Mouse (Mus musculus) megakaryocyte, adult 5-6 weeks (primary cell): ENCODE measurements around the gene Exoc5. TPM values are rescaled to one million over a fixed set of nuclear protein-coding genes. Genes with fewer than 3 reads are reported as not detected.

Experiments
- ATAC-seq: 2 replicates; pipeline ENCODE4 v1.8.0; 2016; ENCODE audit warnings: mild to moderate bottlenecking, inconsistent platforms; ENCODE audit not compliant: poor library complexity, severe bottlenecking
- total RNA-seq, 2 experiments: library from RNA; stranded (forward) in 1 of 2; stranded (reverse) in 1 of 2; fragments of 153-499, 151-499 nt in 1 of 2; fragments of 221-1000, 200-1000 nt in 1 of 2; gene quantifications; 2 replicates each; pipeline versions ENCODE4 v1.2.3 to v1.2.4; 2015 to 2017

Exoc5 gene
- total RNA-seq, 2 experiments from 2014 or later, result 38.2 to 103 TPM

DNA sequence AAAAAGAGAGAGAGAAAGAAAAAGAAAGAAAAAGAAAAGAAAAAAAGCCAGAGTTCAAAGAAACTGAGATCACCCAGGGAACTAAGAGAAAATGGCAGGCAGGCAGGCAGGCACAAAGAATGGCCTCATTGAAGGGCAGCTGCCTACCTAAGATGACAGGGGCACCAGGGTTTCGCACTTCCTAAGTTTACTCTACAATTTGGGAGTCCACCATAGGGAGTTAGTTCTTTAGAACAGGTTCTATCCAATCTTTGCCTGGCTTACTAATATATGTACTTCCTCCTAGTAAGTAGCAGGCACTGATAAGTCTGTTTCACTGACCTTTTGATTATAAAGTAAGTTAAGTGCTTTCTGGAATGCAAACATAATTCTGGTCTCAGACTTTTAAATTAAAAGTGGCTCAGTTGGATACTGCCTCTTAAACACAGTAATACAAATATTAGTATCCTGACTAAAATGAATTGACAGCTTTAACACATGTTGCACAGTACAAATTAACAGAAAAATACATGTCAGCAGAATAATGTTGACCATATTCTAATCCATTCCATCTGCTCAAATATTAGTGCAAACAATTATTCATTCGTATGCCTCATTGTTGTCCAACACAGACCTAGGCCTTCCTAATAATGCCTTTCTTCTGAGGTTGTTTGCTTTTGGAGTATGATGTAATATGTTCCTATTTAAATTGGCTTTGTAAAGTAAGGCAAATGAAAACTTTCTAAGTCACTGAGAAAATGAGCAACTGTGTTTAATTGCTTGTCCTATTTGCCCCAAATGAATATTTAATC is 57.9 kb downstream of the Exoc5 start:
- no peak for ATAC-seq

DNA sequence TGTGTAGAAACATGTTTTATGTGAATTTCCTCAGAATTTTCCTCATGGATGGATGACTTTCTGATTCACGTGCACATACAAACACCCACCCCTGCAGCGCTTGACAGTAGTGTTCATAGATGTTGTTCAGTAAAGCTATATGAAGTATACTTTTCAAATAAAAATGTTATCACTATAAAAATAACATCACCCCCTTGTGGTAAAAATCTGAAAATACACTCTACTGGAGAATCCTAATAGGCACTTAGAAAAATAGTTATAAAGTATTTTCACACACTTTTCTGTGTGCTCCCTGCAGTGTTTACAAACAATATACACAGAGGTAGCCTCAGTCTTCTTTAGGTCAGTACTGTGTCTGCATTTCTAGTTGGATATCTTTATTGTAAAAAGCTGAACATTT is 58.5 kb downstream of the Exoc5 start:
- ATAC-seq, result no peak

DNA sequence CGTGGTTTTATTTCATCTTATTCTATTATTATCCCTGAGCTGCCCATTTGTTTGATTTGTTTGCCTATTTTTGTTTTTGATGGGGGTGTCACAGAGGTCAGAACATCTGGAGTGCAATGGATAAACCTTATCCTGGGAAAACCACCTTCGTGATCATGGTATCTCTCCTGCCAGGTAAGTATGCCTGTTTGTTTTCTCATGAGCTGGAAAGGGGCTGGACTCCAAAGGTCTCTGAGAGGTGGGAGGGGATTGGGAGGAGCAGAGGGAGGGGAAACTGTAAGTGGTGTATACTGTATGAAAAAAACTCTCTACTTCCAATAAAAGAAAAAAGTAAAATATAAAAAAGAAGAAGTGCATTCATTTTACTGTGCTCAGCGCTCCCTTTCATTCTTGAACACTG is 64.8 kb downstream of the Exoc5 start:
- ATAC-seq, result no peak

DNA sequence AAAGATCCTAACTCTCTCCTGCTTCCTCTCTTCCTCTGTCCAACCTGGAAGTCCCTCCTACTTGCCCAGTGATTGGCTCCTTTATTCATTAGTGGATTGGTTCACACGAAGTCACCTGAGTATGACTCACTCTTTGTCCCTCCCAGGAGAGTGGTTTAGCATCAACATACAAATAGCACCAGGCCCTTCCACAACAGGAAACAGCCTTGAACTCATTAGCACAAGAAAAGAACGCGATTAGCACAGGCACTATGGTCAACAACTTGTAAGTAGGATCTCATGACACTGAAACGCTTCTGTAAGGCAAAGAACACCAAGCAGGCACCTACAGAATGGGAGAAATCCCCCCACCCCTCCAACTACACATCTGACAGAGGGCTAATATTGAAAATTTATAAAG is 67.7 kb downstream of the Exoc5 start:
- no peak for ATAC-seq

DNA sequence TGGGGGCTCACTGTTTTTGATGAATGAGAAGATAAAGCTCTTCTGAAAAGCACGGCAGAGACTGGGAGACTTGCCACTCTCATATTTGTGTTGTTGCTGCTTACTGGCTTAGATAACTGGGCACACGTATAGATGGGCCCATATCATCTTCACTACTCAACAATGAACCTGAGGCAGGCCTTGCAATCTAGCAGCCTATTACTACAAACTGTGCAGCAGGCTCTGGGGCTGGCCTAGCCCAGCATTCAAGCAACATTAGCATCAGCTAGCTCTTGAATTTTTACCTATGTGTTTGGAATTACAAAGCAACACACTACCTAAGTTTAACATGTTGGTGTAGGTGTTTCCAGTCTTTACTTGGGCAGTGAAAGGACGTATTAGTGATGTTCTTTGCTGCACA is 72.6 kb downstream of the Exoc5 start:
- no peak for ATAC-seq

DNA sequence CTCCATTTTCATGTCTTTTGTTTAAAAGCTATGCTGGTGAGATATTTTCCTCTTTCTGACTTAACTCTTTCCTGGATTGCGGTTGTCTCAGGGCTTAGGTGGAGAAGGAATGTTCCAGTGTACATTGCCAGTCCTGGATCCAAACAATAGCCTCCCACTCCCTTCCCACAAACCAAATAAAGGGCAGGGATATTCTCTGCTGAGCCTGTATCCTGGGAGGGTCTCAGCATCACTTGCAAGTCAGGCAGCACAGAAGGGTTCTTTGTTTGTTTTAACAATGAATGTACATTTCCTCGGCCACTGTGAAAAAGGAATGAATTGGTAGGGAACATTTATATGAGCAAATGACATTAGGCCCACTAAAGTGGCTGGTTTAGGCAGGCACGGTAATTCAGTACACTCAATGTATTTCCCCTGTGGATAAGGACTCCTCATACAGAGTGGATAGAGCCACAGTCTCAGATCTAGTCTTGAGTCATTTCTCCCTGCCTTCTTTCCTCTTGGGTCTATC is 74.3 kb downstream of the Exoc5 start:
- no peak for ATAC-seq

DNA sequence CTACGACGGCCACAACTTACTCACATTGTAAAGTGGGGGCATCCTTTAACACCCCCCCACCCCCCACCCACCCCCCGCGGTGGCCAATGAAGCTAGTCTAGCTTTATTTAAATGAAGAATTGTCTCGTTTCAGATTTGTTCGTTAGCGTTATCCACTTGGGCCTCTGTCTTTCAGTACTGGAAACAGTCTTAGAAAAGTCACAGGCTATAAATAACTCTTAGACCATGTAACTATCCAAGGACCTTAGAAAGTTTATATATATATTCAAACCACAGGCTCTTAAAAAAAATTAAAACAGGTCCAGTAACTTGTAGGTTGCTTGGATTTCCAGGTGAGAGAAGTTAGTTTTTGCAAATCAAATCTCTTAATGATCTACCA is 75.3 kb downstream of the Exoc5 start:
- ATAC-seq, result no peak

DNA sequence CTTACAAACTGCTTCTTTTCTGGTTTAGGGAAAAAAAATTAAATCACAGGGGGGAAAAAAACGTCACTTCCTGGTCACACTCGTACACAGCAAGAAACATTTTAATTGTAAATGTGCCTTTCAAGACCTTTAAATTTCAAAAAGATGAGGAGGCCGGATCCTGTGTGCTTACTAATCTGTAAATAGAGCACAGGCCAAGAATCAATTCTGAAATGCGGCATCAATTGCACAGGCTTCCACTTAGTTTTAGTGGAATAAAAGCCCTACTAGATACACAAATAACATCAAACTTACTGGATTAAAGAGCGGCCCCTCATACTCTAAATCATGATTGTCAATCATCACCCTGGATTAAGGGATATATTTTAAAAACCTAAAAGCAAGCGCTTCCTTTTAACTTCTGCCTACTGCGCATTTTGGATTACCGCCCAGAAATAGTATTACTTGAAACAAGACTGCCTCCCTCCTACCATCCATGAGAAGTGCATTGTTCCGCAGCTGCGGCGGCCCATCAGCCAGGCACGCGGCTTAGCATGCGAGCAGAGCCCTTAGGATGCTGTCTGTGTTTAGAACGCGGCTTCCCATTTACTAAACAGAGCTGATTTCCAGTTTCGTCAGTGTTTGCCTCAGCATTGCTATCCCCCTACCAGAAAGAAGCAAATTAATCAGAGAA is 75.8 kb downstream of the Exoc5 start:
- ATAC-seq, result no peak; the same call in 1 of the 2 replicates

DNA sequence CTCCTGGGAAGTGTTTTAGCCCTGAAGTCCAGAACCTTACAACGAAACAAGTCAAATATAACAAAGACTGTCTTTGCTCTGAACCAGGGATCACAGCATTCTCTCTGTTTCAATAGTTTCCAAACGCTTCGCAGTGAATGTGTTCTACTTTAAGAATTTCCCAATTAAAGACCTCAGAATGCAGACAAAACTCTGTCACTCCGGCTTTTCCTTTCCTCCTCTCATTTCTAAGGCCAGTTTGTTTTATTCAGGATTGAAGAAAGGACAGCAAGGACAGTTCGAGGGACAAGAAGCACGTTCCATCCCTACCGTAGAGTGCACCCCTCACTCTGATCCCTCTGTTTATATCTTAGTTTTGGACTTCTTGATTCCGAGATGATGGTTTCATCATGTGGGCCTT is 76.6 kb downstream of the Exoc5 start:
- no peak for ATAC-seq

DNA sequence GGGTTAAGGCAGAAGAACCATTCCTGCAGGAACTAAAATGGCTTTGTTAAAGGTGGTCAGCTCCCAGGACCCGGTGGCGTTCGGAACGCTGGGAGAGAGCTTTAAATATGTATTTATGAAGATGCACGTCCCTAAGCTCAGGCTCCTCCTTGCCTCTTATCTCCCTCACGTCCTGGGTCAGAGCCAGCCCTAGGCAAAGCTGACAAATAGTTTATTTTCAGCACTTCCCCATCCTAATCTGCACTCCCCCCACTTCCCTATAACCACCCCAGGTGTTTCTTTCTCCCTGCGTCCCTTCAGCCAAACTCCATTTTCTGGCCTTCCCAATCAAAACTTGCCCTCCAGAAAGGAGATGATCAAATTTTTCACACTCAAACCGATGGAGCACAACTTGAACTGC is 80.2 kb downstream of the Exoc5 start:
- peak; percentile 63 for ATAC-seq

DNA sequence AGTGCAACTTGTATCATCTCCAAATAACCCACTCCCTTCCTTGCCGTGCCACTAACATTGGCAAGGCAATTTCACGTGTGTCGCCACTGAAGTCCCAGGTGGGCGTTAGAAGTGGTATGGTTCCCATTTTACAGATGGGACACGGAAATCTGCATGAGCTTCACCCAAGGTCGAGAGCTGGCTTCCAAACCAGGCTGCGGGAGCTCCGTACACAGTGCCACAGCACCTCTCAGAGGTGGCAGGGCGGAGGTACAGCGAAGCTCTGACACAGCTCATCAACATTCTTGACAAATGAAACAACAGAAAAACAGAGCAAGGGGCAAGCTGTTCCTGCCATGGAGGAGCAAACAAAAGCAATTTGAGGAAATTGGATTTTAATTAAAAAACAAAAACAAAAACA is 80.8 kb downstream of the Exoc5 start:
- ATAC-seq, result peak; percentile 63

DNA sequence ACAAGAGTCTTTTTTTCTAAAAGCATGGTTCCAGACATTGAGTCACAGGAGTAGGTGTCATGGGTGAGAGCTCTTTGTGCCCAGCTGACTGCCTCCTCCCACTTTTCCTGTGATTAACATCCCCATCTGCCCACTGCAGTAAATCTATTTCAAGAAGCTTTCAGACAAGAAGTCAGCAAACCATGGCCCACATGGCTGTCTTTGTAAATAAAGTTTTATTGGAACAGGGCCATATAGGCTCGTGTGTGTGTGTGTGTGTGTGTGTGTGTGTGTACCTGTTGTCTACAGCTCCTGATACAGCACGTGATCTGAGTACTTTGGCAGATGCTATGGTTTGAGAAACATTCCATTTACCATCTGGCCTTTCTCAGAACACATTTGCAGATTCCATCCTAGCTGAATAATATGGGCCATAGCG is 87.5 kb downstream of the Exoc5 start:
- ATAC-seq, result no peak

DNA sequence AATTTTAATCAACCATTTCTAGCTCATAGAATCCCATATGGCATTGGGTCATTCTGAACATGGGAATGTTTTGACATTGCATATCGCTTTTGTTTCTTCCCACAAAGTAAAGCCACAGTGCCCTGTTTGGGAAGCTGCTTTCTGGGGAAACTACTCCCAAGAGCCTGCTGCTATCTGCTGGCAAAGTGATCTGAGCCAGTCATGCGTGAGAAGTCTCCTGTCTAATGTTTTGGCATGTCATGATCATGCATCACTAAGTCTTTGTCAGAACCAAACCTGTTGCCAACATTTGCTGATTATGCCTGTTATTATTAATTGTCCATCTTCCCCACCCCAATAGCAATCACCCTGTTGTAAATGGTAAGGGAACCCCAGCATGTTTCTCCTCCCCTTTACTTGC is 94.9 kb downstream of the Exoc5 start:
- ATAC-seq, result no peak

DNA sequence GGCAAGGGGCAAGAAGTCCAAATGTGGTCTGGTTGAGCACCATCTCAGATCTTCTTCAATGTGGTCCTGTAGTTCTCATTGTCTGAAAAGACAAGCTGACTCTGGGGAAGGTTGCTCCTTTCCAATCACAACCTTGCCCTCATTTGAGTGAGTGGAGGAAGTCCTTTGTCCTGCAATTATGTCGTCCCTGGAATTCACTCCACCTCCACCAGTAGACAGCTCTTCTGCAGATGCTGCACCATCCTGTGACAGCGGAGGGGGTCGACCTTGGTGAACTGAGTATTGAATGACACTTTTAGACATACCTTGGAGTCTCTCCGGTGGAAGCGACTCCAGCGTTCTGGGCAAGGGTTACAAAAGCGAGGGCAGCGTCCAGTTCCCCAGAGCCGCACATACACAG is 97.8 kb downstream of the Exoc5 start:
- ATAC-seq, result no peak

Other genes with a start within 250 kb of the Exoc5 start
- 41.4 and 43.4 TPM in 2 replicates for gene Ap5m1, start 556 bp downstream of the Exoc5 start, total RNA-seq (2015)
- gene Ap5m1, start 556 bp downstream of the Exoc5 start, total RNA-seq (2017), result 26.5 and 28.9 TPM in 2 replicates
- gene Naa30, start 105.6 kb upstream of the Exoc5 start, total RNA-seq (2015), result 16.2 and 17.3 TPM in 2 replicates
- gene Naa30, start 105.6 kb upstream of the Exoc5 start, total RNA-seq (2017), result 22.6 and 23.0 TPM in 2 replicates
- gene ccdc198, start 178.8 kb upstream of the Exoc5 start, total RNA-seq (2015), result not detected in 2 replicates
- gene ccdc198, start 178.8 kb upstream of the Exoc5 start, total RNA-seq (2017), result not detected in 2 replicates